Mouse (Mus musculus): ENCODE data around the gene Nlrp3.
"Not testable (repeated sequence)": the region's sequence is repeated elsewhere in the genome, so short reads cannot be mapped to it uniquely, and the experiment has no call there.

Nlrp3 gene

DNA sequence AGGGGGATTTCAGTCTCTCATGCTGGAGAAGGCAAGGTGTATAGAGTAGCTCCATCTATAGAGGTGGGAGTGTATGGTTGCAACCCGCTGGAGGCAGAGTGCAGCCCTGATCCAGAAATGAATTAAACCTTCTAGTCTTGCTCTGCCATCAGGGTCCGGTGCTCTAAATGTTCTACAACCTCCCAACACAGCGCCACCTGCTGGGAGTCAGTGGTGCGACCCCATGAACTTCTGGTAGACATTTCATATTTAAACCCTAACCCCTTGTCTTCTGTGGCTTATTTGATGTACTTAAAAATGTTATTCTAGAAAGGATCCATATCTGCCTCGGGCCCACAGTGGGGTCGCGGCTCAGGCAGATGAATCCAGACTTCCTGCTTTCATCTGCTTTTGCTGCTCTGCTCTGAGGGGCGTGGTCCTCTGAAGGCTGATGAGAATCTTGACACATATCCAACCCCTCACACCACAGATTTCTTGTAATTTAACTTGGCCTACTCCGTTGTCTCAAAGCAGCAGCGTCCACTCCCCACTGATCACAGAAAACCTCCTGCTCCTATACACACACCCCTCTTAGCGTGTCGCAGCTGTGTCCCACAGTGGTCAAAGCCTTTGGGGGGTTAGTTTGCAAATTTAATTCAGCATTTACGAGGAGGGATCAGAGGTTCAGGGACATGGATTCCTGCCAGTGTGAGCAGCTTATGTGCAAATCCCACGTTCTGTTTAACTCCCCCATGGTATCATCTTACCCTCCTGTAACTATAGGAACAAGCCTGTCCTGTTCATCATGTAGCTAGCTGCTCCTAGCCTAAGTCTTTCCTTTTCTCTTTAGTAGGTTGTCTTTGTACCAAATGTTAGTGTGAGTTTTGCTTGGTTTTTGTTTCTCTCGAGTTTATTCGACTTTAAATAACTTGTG is 3.9 kb upstream of the Nlrp3 start:
- no peak for DNase-seq (ENCODE audit: low spot score in 2 of 2)

- DNase-seq (ENCODE audit: low spot score in 2 of 2) = peak in 1 of 2 experiments; percentile 22
Measured at GRCm38 (mm10) chr11:59538387-59538786, 3.0 kb upstream of the Nlrp3 start.

DNA sequence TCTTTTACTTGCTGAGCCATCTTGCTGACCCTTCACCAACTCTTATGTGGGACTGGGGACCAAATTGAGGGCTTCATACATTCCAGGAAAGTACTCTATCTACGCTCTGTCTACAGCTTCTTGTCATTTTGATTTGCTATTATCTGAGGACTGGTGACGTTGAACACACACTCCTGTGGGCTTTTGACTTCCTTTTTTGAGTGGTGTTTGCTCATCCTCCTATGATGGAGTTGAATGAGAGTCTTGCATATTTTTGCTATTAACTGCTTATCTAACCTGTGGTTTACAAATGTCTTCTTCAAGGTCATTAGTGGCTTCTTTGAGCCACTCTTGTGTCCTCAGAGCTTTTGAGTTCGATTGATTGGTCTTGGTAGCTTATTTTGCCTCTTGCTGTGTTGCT is 1.2 kb upstream of the Nlrp3 start:
- no peak for DNase-seq (ENCODE audit: low spot score in 2 of 2)

GRCm38 (mm10) chr11:59542442-59542841 is 1.1 kb downstream of the Nlrp3 start:
- no peak for DNase-seq (ENCODE audit: low spot score in 2 of 2)

- DNase-seq (ENCODE audit: low spot score in 2 of 2) = no peak
Measured at GRCm38 (mm10) chr11:59543376-59543775, 2.0 kb downstream of the Nlrp3 start.

DNA sequence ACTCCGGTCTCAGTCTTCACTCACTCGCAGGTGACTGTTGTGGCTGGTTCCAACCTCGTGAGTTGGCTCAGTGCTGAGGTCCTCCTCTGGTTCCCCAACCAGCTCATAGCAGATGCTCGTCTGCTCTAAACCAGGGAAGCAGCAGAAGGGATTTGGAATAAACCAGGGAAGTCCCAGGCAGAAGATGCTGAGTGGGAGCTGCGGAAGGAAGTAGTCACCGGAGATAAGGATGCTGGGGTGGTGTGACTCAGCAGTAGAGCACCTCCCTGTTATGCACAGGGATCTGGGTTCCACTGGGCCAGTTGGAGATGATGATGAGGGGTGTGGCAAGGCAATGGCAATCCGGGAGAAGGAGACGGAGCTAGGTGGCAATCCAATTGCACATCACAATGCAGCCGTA is 2.6 kb downstream of the Nlrp3 start:
- DNase-seq (ENCODE audit: low spot score in 2 of 2) = peak in 1 of 2 experiments; percentile 14

- DNase-seq (ENCODE audit: low spot score in 2 of 2) = no peak
Measured at GRCm38 (mm10) chr11:59554127-59554526, 12.8 kb downstream of the Nlrp3 start.

GRCm38 (mm10) chr11:59554535-59554934 is 13.2 kb downstream of the Nlrp3 start:
- DNase-seq (ENCODE audit: low spot score in 2 of 2) = no peak

DNA sequence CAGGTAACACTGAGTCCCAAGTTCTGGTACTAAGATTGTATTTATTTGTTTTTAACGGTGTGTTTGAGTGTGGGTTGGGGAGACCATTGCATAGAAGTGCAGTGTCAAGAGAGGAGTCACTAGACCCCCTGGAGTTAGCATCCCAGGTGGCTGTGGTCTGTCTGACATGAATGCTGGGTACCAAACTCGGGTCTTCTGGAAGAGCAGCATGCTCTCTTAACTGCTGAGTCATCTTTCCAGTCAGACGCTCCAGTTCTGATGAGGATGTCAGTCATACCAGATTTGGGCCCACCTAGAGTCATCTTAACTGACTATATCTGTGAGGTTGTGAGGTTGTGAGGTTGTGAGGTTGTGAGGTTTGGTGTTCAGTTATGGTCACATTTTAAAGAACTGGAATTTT is 19.5 kb downstream of the Nlrp3 start:
- no peak for DNase-seq (ENCODE audit: low spot score in 2 of 2)

- DNase-seq (ENCODE audit: low spot score in 2 of 2) = no peak
Measured at GRCm38 (mm10) chr11:59562336-59562735, 21.0 kb downstream of the Nlrp3 start.

GRCm38 (mm10) chr11:59562837-59563236 is 21.5 kb downstream of the Nlrp3 start:
- no peak for DNase-seq (ENCODE audit: low spot score in 2 of 2)

DNA sequence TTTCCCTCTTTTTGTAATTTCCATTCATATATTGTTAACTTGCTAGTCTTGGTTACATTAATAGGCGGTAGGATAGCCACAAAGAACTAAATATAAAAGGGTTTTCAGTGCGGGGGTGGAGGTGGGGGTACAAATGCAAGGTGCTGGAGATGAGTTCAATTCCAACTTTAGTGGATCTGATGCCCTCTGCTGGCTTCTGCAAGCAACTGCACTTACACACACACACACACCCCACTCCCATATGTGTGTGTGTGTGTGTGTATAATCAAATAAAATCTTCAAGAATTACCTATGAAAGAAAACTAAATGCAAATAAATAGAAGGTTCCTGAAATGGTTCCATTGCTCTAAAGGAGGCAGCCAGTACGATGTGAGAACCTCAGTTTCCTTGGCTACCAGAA is 27.9 kb downstream of the Nlrp3 start:
- DNase-seq (ENCODE audit: low spot score in 2 of 2) = no peak

GRCm38 (mm10) chr11:59575726-59576125 is 34.4 kb downstream of the Nlrp3 start:
- no peak for DNase-seq (ENCODE audit: low spot score in 2 of 2)

DNA sequence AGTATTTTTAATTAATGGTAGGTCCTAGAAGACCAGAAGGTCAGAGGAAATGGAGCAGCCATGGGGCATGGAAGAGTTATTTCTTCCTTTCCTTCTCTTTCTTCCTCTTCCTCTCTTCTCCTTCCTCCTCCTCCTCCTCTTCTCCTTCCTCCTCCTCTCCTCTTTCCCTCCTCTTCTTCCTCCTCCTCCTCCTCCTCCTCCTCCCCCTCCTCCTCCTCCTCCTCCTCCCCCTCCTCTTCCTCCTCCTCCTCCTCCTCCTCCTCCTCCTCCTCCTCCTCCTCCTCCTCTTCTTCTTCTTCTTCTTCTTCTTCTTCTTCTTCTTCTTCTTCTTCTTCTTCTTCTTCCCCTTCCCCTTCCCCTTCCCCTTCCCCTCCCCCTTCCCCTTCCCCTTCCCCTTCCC is 34.8 kb downstream of the Nlrp3 start, which contains the start of gene Olfr222:
Gene Olfr222 (minus strand): TSS at position 101 of the 400 bp plus-strand sequence.
- DNase-seq (ENCODE audit: low spot score in 2 of 2) = not testable (repeated sequence)

- DNase-seq (ENCODE audit: low spot score in 2 of 2) = no peak
Measured at GRCm38 (mm10) chr11:59584539-59584938, 43.2 kb downstream of the Nlrp3 start.

DNA sequence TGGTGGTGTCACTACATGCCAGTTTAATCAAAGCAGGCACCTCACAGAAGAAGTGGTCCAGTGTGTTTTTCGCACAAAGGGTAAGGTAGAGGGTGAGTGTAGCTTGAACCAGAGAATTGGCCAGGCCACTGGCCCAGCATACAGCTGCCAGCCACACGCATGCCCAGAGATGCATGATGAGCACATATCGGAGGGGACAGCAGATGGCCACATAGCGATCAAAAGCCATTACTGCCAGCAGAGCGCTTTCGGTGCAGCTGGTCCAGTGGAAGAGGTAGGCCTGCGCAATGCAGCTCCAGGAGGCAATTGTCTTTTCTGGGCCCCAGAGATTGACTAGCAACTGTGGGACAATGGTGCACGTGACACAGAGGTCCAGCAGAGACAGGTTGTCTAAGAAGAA is 48.1 kb downstream of the Nlrp3 start:
- DNase-seq (ENCODE audit: low spot score in 2 of 2) = no peak

DNA sequence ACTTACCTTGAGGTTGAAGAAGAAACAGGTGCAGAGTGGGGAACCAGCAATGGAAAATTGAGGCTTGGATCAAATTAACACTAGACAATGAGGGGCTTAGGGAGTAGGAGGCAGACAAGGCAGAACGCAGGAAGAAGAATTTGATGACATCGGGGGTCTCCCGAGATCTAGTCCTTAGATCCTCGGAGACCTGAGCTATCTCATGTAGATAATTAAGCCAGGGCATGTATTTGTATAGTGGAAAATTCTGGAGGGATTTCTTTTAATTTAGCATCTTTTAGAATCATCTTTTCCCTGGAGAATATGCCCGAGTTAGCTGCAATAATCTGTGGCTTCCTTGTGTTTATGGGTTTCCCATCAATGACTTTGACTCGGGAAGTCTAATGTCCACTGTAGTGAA is 51.8 kb downstream of the Nlrp3 start, which contains the start of gene Olfr223:
Gene Olfr223 (minus strand): TSS at position 101 of the 400 bp plus-strand sequence.
- no peak for DNase-seq (ENCODE audit: low spot score in 2 of 2)

DNA sequence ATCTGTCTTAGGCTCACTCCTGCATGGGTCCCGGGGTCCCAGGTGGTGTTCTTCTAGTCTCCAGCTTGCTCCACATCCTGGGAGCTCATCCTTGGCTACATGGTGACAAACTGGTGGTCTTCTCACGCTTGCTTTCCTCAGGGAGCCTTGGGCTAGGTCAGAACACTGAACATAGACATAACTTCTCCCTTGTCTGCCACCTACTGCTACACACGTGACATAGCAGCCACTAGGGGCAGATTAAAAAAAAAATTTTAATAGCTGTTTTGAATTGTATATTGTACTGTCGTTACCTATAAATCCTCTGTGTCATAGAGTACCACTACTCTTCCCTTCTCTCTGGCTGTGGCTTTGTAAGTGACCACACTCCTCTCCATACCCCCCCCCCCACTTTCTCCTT is 54.7 kb downstream of the Nlrp3 start:
- DNase-seq (ENCODE audit: low spot score in 2 of 2) = no peak

GRCm38 (mm10) chr11:59596950-59597349 is 55.6 kb downstream of the Nlrp3 start:
- no peak for DNase-seq (ENCODE audit: low spot score in 2 of 2)

- DNase-seq (ENCODE audit: low spot score in 2 of 2) = no peak
Measured at GRCm38 (mm10) chr11:59599211-59599610, 57.8 kb downstream of the Nlrp3 start.

GRCm38 (mm10) chr11:59600872-59601271 is 59.5 kb downstream of the Nlrp3 start:
- no peak for DNase-seq (ENCODE audit: low spot score in 2 of 2)

GRCm38 (mm10) chr11:59602287-59602686 is 60.9 kb downstream of the Nlrp3 start:
- DNase-seq (ENCODE audit: low spot score in 2 of 2) = no peak

GRCm38 (mm10) chr11:59611646-59612045 is 70.3 kb downstream of the Nlrp3 start:
- DNase-seq (ENCODE audit: low spot score in 2 of 2) = no peak

Measured in right cerebral cortex, postnatal 36 days (tissue).